Mouse (Mus musculus): ENCODE results near the gene Pdlim5. TPM values are rescaled to one million over a fixed set of nuclear protein-coding genes. Genes with fewer than 3 reads are reported as not detected.
"Not testable (repeated sequence)": the region's sequence is repeated elsewhere in the genome, so short reads cannot be mapped to it uniquely, and the experiment has no call there.

The Pdlim5 gene
- total RNA-seq, 1 experiment, result 38.8 TPM

DNA sequence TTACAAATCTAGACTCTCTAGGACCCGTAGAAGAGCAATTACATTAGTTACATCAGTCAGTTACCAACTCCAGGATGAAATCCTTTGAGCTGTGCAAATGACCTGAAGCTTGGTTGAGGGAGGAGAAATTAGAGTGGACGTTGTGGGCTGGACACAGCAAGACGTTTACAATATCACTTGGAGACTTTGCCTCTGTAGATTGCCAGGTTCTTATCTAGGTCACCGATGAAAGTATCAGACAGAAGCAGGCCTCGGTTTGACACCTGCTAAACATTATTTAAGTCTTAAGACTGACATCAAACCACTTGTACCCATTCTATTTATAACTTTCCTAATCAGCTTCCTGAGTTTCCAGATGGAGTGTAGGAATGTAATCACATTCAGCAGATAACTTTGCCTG lies 45.6 kb upstream of the Pdlim5 start:
- Histone ChIP-seq H3K9me3 (ENCODE audit: control insufficient read depth, insufficient read depth, low read depth, low read length) (no peaks in the 10 kb centered on the region), H3K4me3 (ENCODE audit: insufficient read depth in 1 of 2, low read depth in 1 of 2, low read length in 2 of 2, poor library complexity in 1 of 2, severe bottlenecking in 1 of 2) (no peak overlapping the region), H3K9ac (ENCODE audit: insufficient read depth, low read depth, low read length, poor library complexity, severe bottlenecking) (no peak overlapping the region), H3K36me3 (ENCODE audit: control insufficient read depth, insufficient read depth, low read length, poor library complexity, severe bottlenecking) (no peaks in the 10 kb centered on the region), H3K27ac (ENCODE audit: insufficient read depth, low read depth, low read length, poor library complexity, severe bottlenecking) (no peak overlapping the region), H3K4me1 (ENCODE audit: control insufficient read depth in 2 of 2, insufficient read depth in 2 of 2, low read length in 2 of 2, poor library complexity in 1 of 2) (peaks cover 0 to 2% of the 10 kb centered on the region in 2 experiments; a peak in 1 of 4 replicates)
- DNase-seq (ENCODE audit: low read depth, low spot score), result no peak
- TF ChIP-seq ZNF384 (IDR thresholded peaks at IDR 0.05; ENCODE audit: low read depth, low read length) (no peak), ZC3H11A (IDR thresholded peaks at IDR 0.05; ENCODE audit: borderline replicate concordance, low read depth, low read length) (no peak), CHD2 (IDR thresholded peaks at IDR 0.05; ENCODE audit: low read depth, low read length) (no peak), MAFK (IDR thresholded peaks at IDR 0.05; ENCODE audit: insufficient read depth, low read depth, low read length) (no peak), HCFC1 (IDR thresholded peaks at IDR 0.05; ENCODE audit: borderline replicate concordance, insufficient read depth, low read length) (no peak)
- in situ Hi-C loops (cut with MboI; ENCODE audit: low sequenced_read_pairs in 2 of 2, unreplicated experiment in 2 of 2), result no loop called here

GRCm38 (mm10) chr3:142440191-142440590 lies 44.7 kb upstream of the Pdlim5 start:
- H3K27ac ChIP-seq (ENCODE audit: insufficient read depth, low read depth, low read length, poor library complexity, severe bottlenecking), result no peak overlapping the region
- DNase-seq (ENCODE audit: low read depth, low spot score), result no peak
- no peaks in the 10 kb centered on the region for H3K36me3 ChIP-seq (ENCODE audit: control insufficient read depth, insufficient read depth, low read length, poor library complexity, severe bottlenecking)
- H3K4me1 ChIP-seq (ENCODE audit: control insufficient read depth in 2 of 2, insufficient read depth in 2 of 2, low read length in 2 of 2, poor library complexity in 1 of 2), result peaks cover 0 to 2% of the 10 kb centered on the region in 2 experiments; a peak in 1 of 4 replicates
- no peaks in the 10 kb centered on the region for H3K9me3 ChIP-seq (ENCODE audit: control insufficient read depth, insufficient read depth, low read depth, low read length)
- no peak overlapping the region for H3K4me3 ChIP-seq (ENCODE audit: insufficient read depth in 1 of 2, low read depth in 1 of 2, low read length in 2 of 2, poor library complexity in 1 of 2, severe bottlenecking in 1 of 2)
- in situ Hi-C loops (cut with MboI; ENCODE audit: low sequenced_read_pairs in 2 of 2, unreplicated experiment in 2 of 2), result no loop called here
- no peak for TF ChIP-seq HCFC1 (IDR thresholded peaks at IDR 0.05; ENCODE audit: borderline replicate concordance, insufficient read depth, low read length)
- no peak for TF ChIP-seq CHD2 (IDR thresholded peaks at IDR 0.05; ENCODE audit: low read depth, low read length)
- no peak for TF ChIP-seq ZNF384 (IDR thresholded peaks at IDR 0.05; ENCODE audit: low read depth, low read length)
- no peak for TF ChIP-seq MAFK (IDR thresholded peaks at IDR 0.05; ENCODE audit: insufficient read depth, low read depth, low read length)
- TF ChIP-seq ZC3H11A (IDR thresholded peaks at IDR 0.05; ENCODE audit: borderline replicate concordance, low read depth, low read length), result no peak
- no peak overlapping the region for H3K9ac ChIP-seq (ENCODE audit: insufficient read depth, low read depth, low read length, poor library complexity, severe bottlenecking)

GRCm38 (mm10) chr3:142439591-142440093 lies 44.1 kb upstream of the Pdlim5 start:
- Histone ChIP-seq H3K27ac (ENCODE audit: insufficient read depth, low read depth, low read length, poor library complexity, severe bottlenecking) (no peak overlapping the region), H3K4me1 (ENCODE audit: control insufficient read depth in 2 of 2, insufficient read depth in 2 of 2, low read length in 2 of 2, poor library complexity in 1 of 2) (peaks cover 0 to 2% of the 10 kb centered on the region in 2 experiments; a peak in 1 of 4 replicates), H3K9me3 (ENCODE audit: control insufficient read depth, insufficient read depth, low read depth, low read length) (no peaks in the 10 kb centered on the region), H3K4me3 (ENCODE audit: insufficient read depth in 1 of 2, low read depth in 1 of 2, low read length in 2 of 2, poor library complexity in 1 of 2, severe bottlenecking in 1 of 2) (no peak overlapping the region), H3K9ac (ENCODE audit: insufficient read depth, low read depth, low read length, poor library complexity, severe bottlenecking) (no peak overlapping the region), H3K36me3 (ENCODE audit: control insufficient read depth, insufficient read depth, low read length, poor library complexity, severe bottlenecking) (no peaks in the 10 kb centered on the region)
- in situ Hi-C loops (cut with MboI; ENCODE audit: low sequenced_read_pairs in 2 of 2, unreplicated experiment in 2 of 2), result no loop called here
- TF ChIP-seq MAFK (IDR thresholded peaks at IDR 0.05; ENCODE audit: insufficient read depth, low read depth, low read length) (no peak), CHD2 (IDR thresholded peaks at IDR 0.05; ENCODE audit: low read depth, low read length) (no peak)
- no peak for DNase-seq (ENCODE audit: low read depth, low spot score)

GRCm38 (mm10) chr3:142438630-142439029 lies 43.1 kb upstream of the Pdlim5 start:
- H3K4me1 ChIP-seq (ENCODE audit: control insufficient read depth in 2 of 2, insufficient read depth in 2 of 2, low read length in 2 of 2, poor library complexity in 1 of 2); DNase-seq (ENCODE audit: low read depth, low spot score); in situ Hi-C loops (cut with MboI; ENCODE audit: low sequenced_read_pairs in 2 of 2, unreplicated experiment in 2 of 2); H3K9me3 ChIP-seq (ENCODE audit: control insufficient read depth, insufficient read depth, low read depth, low read length); H3K9ac ChIP-seq (ENCODE audit: insufficient read depth, low read depth, low read length, poor library complexity, severe bottlenecking); H3K4me3 ChIP-seq (ENCODE audit: insufficient read depth in 1 of 2, low read depth in 1 of 2, low read length in 2 of 2, poor library complexity in 1 of 2, severe bottlenecking in 1 of 2); H3K36me3 ChIP-seq (ENCODE audit: control insufficient read depth, insufficient read depth, low read length, poor library complexity, severe bottlenecking); H3K27ac ChIP-seq (ENCODE audit: insufficient read depth, low read depth, low read length, poor library complexity, severe bottlenecking): not testable (repeated sequence)

GRCm38 (mm10) chr3:142436824-142437223 lies 41.3 kb upstream of the Pdlim5 start:
- no peaks in the 10 kb centered on the region for H3K4me1 ChIP-seq (ENCODE audit: control insufficient read depth in 2 of 2, insufficient read depth in 2 of 2, low read length in 2 of 2, poor library complexity in 1 of 2)
- H3K36me3 ChIP-seq (ENCODE audit: control insufficient read depth, insufficient read depth, low read length, poor library complexity, severe bottlenecking), result no peaks in the 10 kb centered on the region
- no peak for DNase-seq (ENCODE audit: low read depth, low spot score)
- H3K9me3 ChIP-seq (ENCODE audit: control insufficient read depth, insufficient read depth, low read depth, low read length), result no peaks in the 10 kb centered on the region
- no peak overlapping the region for H3K27ac ChIP-seq (ENCODE audit: insufficient read depth, low read depth, low read length, poor library complexity, severe bottlenecking)
- TF ChIP-seq CHD2 (IDR thresholded peaks at IDR 0.05; ENCODE audit: low read depth, low read length) (no peak), ZC3H11A (IDR thresholded peaks at IDR 0.05; ENCODE audit: borderline replicate concordance, low read depth, low read length) (no peak), HCFC1 (IDR thresholded peaks at IDR 0.05; ENCODE audit: borderline replicate concordance, insufficient read depth, low read length) (no peak), ZNF384 (IDR thresholded peaks at IDR 0.05; ENCODE audit: low read depth, low read length) (no peak), MAFK (IDR thresholded peaks at IDR 0.05; ENCODE audit: insufficient read depth, low read depth, low read length) (no peak)
- no peak overlapping the region for H3K9ac ChIP-seq (ENCODE audit: insufficient read depth, low read depth, low read length, poor library complexity, severe bottlenecking)
- in situ Hi-C loops (cut with MboI; ENCODE audit: low sequenced_read_pairs in 2 of 2, unreplicated experiment in 2 of 2), result no loop called here
- H3K4me3 ChIP-seq (ENCODE audit: insufficient read depth in 1 of 2, low read depth in 1 of 2, low read length in 2 of 2, poor library complexity in 1 of 2, severe bottlenecking in 1 of 2), result no peak overlapping the region
